Mouse (Mus musculus): ENCODE results near the gene Cdk19. TPM values are rescaled to one million over a fixed set of nuclear protein-coding genes. Genes with fewer than 3 reads are reported as not detected.
"Not testable (repeated sequence)": the region's sequence is repeated elsewhere in the genome, so short reads cannot be mapped to it uniquely, and the experiment has no call there.

Gene Cdk19
- polyA plus RNA-seq, 1 experiment from 2014 or later, result 14.4 TPM

DNA sequence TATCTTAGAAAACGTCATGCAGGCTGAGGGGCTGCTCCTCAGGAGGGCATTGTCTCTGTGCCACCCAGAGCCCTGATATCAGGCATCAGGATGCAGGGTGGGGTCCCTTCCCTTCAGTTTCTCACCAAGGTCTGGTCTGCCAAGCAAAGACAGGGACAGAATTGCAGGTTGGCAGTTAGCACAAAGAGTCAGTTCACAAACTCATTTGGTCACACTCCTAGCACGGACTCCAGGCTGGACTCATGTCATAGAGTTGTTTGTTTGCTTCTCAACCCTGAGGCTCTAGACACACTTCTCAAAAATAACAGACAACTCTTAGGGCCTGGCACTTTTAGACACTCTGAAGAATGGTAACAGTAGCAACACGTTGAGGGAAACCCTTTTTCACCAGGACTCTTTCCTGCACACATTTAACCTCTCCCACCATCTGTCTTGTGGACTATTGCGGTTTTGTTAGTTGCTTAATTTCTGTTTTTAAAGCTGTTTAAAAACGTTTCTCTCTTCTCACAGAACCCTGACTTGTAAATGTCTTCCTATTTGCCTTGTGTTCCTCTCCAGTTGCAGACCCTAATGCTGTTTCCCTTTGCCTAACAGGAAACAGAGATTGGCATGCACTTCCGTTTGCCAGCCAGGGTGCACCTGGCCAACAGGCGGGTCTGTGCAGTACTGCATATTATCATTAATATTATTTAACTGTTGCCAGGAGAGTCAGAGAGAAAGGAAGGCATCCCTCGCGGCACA lies 158.1 kb downstream of the Cdk19 start:
- Histone ChIP-seq H3K27ac (no peak overlapping the region), H3K4me3 (replicated peaks; ENCODE audit: low read length) (no peak overlapping the region), H3K4me2 (replicated peaks) (no peak overlapping the region), H3K9me3 (ENCODE audit: control insufficient read depth, low read length) (no peaks in the 10 kb centered on the region), H3K27me3 (ENCODE audit: control insufficient read depth, insufficient read depth, low read length) (no peaks in the 10 kb centered on the region), H3K4me1 (replicated peaks; ENCODE audit: control insufficient read depth, insufficient read depth, low read length) (0 out of 2 replicates have a peak, but pooled peaks cover 3% of the 10 kb centered on the region), H3K9ac (no peak overlapping the region), H3K36me3 (replicated peaks; ENCODE audit: control insufficient read depth, insufficient read depth) (no peaks in the 10 kb centered on the region)
- DNase-seq (ENCODE audit: low spot score) (no peak), ATAC-seq (ENCODE audit: low FRiP score) (no peak)
- 54% methylated on average over 9 of the region's 9 CpGs for WGBS

DNA sequence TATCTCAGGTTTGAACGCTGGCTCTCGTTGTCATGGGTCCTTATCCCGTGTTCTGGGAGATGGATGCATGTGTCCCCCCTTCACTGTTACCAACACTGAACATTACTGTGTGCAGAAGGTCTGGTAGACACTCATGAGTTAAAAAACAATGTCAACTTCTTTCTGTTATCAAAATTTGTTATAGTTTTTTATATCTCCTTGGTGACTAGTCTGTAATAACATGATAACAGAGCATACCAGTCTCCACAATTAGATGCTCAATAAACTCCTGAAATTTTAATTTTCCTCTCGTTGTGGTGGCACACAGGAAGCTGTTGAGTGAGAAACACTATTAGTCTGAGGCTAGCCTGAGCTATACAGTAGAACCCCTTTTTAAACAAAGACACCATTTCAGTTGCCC lies 159.1 kb downstream of the Cdk19 start:
- H3K27me3 ChIP-seq (ENCODE audit: control insufficient read depth, insufficient read depth, low read length), result no peaks in the 10 kb centered on the region
- no peak overlapping the region for H3K4me2 ChIP-seq (replicated peaks)
- H3K4me1 ChIP-seq (replicated peaks; ENCODE audit: control insufficient read depth, insufficient read depth, low read length), result 0 out of 2 replicates have a peak, but pooled peaks cover 3% of the 10 kb centered on the region
- no peak for DNase-seq (ENCODE audit: low spot score)
- no peaks in the 10 kb centered on the region for H3K36me3 ChIP-seq (replicated peaks; ENCODE audit: control insufficient read depth, insufficient read depth)
- H3K9ac ChIP-seq, result no peak overlapping the region
- no peak overlapping the region for H3K27ac ChIP-seq
- no peaks in the 10 kb centered on the region for H3K9me3 ChIP-seq (ENCODE audit: control insufficient read depth, low read length)
- WGBS, result 87% methylated on average over 4 of the region's 4 CpGs
- H3K4me3 ChIP-seq (replicated peaks; ENCODE audit: low read length), result no peak overlapping the region
- no peak for ATAC-seq (ENCODE audit: low FRiP score)

DNA sequence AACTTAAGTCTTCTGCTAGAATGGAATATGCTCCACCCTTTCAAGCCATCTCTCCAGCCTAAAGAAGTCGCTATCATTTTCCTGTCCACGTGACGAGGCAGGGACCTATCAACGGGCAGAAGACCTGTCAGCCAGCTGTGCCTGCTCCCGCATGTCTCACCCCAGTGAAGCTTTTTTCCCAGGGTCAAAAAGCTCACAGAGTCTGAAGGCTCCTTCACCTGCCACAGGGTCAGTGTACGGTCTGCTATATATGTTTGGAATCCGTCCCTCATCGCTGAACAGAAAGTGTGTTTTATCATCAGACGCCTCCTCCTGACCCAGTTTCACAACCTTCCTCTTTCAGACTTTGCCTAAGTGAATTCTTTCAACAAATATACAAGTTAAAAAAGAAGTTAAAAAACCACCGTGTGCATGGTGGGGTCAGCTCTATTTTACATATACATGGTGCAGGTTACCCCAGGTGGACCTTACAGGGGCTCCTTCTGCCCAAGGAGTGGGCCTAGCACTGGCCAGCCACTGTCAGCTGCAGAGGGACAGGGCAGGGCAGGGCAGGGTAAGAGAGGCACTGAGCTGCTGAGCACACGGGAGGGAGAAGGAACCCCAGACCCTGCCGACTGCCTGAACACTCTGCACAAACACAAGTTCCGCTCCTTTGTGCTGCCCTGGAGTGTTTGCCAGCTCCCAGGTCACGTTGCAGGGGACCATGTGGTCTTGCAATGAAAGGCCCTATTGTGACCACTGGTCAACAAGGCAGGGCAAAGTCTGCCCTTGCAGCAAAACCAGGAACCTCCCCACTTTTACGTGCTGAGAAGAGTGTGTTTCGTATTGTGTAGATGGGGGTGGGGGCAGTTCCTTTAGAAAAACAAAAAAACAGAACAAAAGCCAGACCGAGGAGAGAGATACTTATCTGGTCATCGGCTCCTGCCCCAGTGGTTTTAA lies 160.2 kb downstream of the Cdk19 start:
- H3K36me3 ChIP-seq (replicated peaks; ENCODE audit: control insufficient read depth, insufficient read depth), result no peaks in the 10 kb centered on the region
- 39% methylated on average over 18 of the region's 18 CpGs for WGBS
- peak overlapping the region; percentile 10 for H3K4me2 ChIP-seq (replicated peaks)
- DNase-seq (ENCODE audit: low spot score) (no peak), ATAC-seq (ENCODE audit: low FRiP score) (peak; percentile 57; the same call in 1 of the 2 replicates)
- H3K4me1 ChIP-seq (replicated peaks; ENCODE audit: control insufficient read depth, insufficient read depth, low read length), result 0 out of 2 replicates have a peak, but pooled peaks cover 3% of the 10 kb centered on the region
- H3K27ac ChIP-seq, result no peak overlapping the region
- H3K4me3 ChIP-seq (replicated peaks; ENCODE audit: low read length), result no peak overlapping the region
- no peak overlapping the region for H3K9ac ChIP-seq
- no peaks in the 10 kb centered on the region for H3K9me3 ChIP-seq (ENCODE audit: control insufficient read depth, low read length)
- H3K27me3 ChIP-seq (ENCODE audit: control insufficient read depth, insufficient read depth, low read length), result no peaks in the 10 kb centered on the region

DNA sequence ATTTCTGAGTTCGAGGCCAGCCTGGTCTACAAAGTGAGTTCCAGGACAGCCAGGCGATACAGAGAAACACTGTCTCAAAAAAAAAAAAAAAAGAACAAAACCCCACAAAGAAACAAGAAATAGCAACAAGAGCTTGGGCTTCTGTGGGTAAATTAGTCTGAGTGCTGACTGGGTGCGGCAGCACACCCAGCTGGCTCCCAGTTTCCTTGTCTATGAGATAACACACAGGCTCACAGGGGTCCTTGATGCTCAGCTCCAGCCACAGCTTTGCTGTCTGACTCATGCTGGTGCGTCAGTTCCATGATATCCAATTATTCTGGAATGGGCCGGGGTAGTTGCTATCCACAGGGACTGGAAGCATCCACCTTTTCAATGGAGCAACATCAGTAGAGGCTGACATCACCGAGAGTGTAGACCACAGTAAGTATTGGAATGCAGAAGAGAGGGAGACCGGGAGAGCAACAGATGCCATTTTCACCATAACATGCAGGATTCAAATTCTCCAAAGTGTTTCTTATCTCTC lies 161.4 kb downstream of the Cdk19 start:
- no peaks in the 10 kb centered on the region for H3K27me3 ChIP-seq (ENCODE audit: control insufficient read depth, insufficient read depth, low read length)
- H3K9ac ChIP-seq, result no peak overlapping the region
- no peak overlapping the region for H3K27ac ChIP-seq
- H3K4me3 ChIP-seq (replicated peaks; ENCODE audit: low read length), result no peak overlapping the region
- 89% methylated on average over 7 of the region's 7 CpGs for WGBS
- no peaks in the 10 kb centered on the region for H3K9me3 ChIP-seq (ENCODE audit: control insufficient read depth, low read length)
- H3K4me2 ChIP-seq (replicated peaks), result no peak overlapping the region
- 0 out of 2 replicates have a peak, but pooled peaks cover 3% of the 10 kb centered on the region for H3K4me1 ChIP-seq (replicated peaks; ENCODE audit: control insufficient read depth, insufficient read depth, low read length)
- H3K36me3 ChIP-seq (replicated peaks; ENCODE audit: control insufficient read depth, insufficient read depth), result no peaks in the 10 kb centered on the region
- no peak for ATAC-seq (ENCODE audit: low FRiP score)
- no peak for DNase-seq (ENCODE audit: low spot score)

DNA sequence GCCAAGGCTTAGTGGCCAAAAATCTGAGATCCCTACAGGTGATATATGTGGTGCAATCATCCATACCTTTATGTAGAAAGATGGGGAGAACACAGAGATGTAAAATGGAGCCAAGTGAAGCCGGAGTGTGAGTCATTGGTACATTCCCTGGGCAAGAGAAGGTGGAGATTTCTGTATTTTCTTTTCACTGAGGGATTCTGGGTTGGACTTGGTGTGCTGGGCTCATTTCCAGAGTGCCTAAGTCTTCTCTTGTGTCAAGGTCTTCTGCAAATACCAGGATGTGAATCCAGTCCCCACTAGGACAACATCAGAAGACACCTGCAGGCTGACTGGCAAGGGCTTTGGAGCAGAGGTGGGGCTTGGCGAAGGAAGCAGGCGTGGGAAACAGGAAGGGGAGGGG lies 163.4 kb downstream of the Cdk19 start:
- DNase-seq (ENCODE audit: low spot score), result no peak
- no peaks in the 10 kb centered on the region for H3K9me3 ChIP-seq (ENCODE audit: control insufficient read depth, low read length)
- no peak overlapping the region for H3K4me3 ChIP-seq (replicated peaks; ENCODE audit: low read length)
- ATAC-seq (ENCODE audit: low FRiP score), result no peak
- H3K9ac ChIP-seq, result no peak overlapping the region
- H3K4me2 ChIP-seq (replicated peaks), result no peak overlapping the region
- H3K4me1 ChIP-seq (replicated peaks; ENCODE audit: control insufficient read depth, insufficient read depth, low read length), result no peaks in the 10 kb centered on the region
- WGBS, result 88% methylated on average over 2 of the region's 3 CpGs
- H3K27ac ChIP-seq, result no peak overlapping the region
- H3K36me3 ChIP-seq (replicated peaks; ENCODE audit: control insufficient read depth, insufficient read depth), result no peaks in the 10 kb centered on the region
- H3K27me3 ChIP-seq (ENCODE audit: control insufficient read depth, insufficient read depth, low read length), result no peaks in the 10 kb centered on the region

DNA sequence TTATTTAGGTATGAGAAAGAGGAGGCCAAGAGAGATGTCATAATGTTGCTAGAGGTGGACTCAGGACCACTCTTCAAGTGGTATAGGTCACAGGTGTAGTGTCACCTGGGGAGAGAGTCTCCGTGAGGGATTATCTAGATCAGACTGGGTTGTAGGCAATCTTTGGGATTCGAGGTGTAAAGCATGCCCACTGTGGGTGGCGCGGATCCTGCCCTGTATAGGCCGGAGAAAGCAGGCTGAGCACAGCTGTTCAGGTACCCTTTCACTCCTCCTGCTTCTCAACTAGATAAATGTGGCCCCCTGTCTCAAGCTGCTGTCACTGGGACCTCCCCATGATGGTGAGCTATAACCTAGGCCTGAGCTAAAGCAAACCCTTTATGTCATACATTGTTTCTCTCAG lies 171.0 kb downstream of the Cdk19 start:
- ATAC-seq (ENCODE audit: low FRiP score) (no peak), DNase-seq (ENCODE audit: low spot score) (no peak)
- H3K27ac ChIP-seq, result no peak overlapping the region
- H3K4me2 ChIP-seq (replicated peaks), result no peak overlapping the region
- 91% methylated on average over 5 of the region's 5 CpGs for WGBS
- H3K4me1 ChIP-seq (replicated peaks; ENCODE audit: control insufficient read depth, insufficient read depth, low read length), result no peaks in the 10 kb centered on the region
- H3K27me3 ChIP-seq (ENCODE audit: control insufficient read depth, insufficient read depth, low read length), result no peaks in the 10 kb centered on the region
- H3K9me3 ChIP-seq (ENCODE audit: control insufficient read depth, low read length), result no peaks in the 10 kb centered on the region
- no peak overlapping the region for H3K4me3 ChIP-seq (replicated peaks; ENCODE audit: low read length)
- no peak overlapping the region for H3K9ac ChIP-seq
- H3K36me3 ChIP-seq (replicated peaks; ENCODE audit: control insufficient read depth, insufficient read depth), result no peaks in the 10 kb centered on the region

DNA sequence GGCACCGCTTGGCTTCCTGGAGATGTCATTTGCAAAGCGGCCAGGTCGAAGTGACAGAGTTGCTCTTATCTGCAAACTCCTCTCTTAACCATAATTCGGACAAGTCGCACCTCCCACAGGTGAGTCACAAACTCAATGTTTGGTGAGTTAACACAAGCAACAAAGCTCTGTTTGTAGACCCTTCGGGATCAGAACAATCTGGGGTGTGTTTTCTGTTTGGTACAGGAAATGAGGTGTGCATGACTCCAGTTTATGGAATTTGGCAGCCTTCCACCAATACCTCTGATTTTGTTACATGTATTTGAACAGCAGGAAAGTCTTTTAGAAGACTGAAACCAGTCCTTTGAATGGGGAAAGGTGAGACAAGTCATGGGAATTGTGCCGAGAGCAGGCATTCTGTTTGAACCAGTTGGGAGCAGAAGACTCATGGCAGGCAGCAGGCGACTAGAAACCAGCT lies 171.9 kb downstream of the Cdk19 start:
- Histone ChIP-seq H3K36me3 (replicated peaks; ENCODE audit: control insufficient read depth, insufficient read depth) (no peaks in the 10 kb centered on the region), H3K4me1 (replicated peaks; ENCODE audit: control insufficient read depth, insufficient read depth, low read length) (no peaks in the 10 kb centered on the region), H3K9me3 (ENCODE audit: control insufficient read depth, low read length) (no peaks in the 10 kb centered on the region), H3K27me3 (ENCODE audit: control insufficient read depth, insufficient read depth, low read length) (no peaks in the 10 kb centered on the region), H3K4me2 (replicated peaks) (no peak overlapping the region), H3K27ac (no peak overlapping the region), H3K4me3 (replicated peaks; ENCODE audit: low read length) (no peak overlapping the region), H3K9ac (no peak overlapping the region)
- ATAC-seq (ENCODE audit: low FRiP score), result no peak
- DNase-seq (ENCODE audit: low spot score), result no peak
- WGBS, result 94% methylated on average over 8 of the region's 8 CpGs

DNA sequence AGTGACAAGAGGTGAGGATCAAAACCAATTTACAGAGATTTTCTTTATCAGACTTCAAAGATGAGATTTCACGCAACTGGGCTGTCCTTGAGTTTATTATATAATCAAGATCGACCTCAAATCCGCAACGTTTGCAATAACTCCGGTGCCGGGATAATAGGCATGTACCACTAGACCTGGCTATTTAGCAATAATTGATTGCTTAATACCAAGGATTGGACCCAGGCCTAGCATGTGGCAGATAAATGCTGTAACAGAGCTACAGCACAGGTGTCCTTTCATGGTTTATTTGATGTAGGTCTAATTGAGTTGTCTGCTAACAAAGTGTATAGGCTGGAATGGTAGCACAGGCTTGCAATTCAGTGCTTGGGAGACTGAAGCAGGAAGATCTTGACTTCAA lies 172.8 kb downstream of the Cdk19 start:
- no peaks in the 10 kb centered on the region for H3K36me3 ChIP-seq (replicated peaks; ENCODE audit: control insufficient read depth, insufficient read depth)
- H3K4me2 ChIP-seq (replicated peaks), result no peak overlapping the region
- DNase-seq (ENCODE audit: low spot score), result no peak
- WGBS, result 93% methylated on average over 6 of the region's 6 CpGs
- no peak overlapping the region for H3K27ac ChIP-seq
- no peaks in the 10 kb centered on the region for H3K27me3 ChIP-seq (ENCODE audit: control insufficient read depth, insufficient read depth, low read length)
- no peaks in the 10 kb centered on the region for H3K4me1 ChIP-seq (replicated peaks; ENCODE audit: control insufficient read depth, insufficient read depth, low read length)
- H3K4me3 ChIP-seq (replicated peaks; ENCODE audit: low read length), result no peak overlapping the region
- ATAC-seq (ENCODE audit: low FRiP score), result no peak
- H3K9me3 ChIP-seq (ENCODE audit: control insufficient read depth, low read length), result no peaks in the 10 kb centered on the region
- no peak overlapping the region for H3K9ac ChIP-seq

DNA sequence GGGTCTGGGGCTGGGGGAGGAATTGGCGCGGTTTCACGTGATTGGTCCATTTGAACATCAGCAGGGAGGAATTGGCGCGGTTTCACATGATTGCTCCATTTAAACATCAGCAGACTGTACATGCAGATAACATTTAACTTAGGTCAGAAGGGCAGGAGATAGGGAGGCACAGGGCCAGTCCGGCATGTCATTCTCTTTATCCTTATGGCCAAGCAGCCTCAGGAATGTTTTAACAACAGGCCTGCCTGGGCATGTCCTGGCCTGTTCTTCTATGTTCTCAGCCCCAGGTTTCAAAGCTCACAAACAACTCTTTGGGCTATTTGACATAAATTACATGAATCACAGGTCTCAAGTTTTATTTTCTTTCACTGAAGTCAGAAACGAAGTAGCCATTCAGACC lies 173.6 kb downstream of the Cdk19 start:
- not testable (repeated sequence) for H3K9ac ChIP-seq; H3K4me2 ChIP-seq (replicated peaks); H3K36me3 ChIP-seq (replicated peaks; ENCODE audit: control insufficient read depth, insufficient read depth); H3K27ac ChIP-seq; H3K9me3 ChIP-seq (ENCODE audit: control insufficient read depth, low read length); DNase-seq (ENCODE audit: low spot score); H3K4me3 ChIP-seq (replicated peaks; ENCODE audit: low read length); H3K27me3 ChIP-seq (ENCODE audit: control insufficient read depth, insufficient read depth, low read length); ATAC-seq (ENCODE audit: low FRiP score); H3K4me1 ChIP-seq (replicated peaks; ENCODE audit: control insufficient read depth, insufficient read depth, low read length)
- WGBS, result 98% methylated on average over 7 of the region's 7 CpGs
